Mouse (Mus musculus): Measurements from ENCODE around the gene Rint1. TPM values are rescaled to one million over a fixed set of nuclear protein-coding genes. Genes with fewer than 3 reads are reported as not detected.

Gene Rint1
- total and polyA plus RNA-seq, 2 experiments from 2014 or later = 18.7 to 33.3 TPM

GRCm38 (mm10) chr5:23764557-23764956 is 23.0 kb upstream of the Rint1 start:
- peaks cover 34% of the 10 kb centered on the region for H3K36me3 ChIP-seq (ENCODE audit: insufficient read depth)
- H3K4me3 ChIP-seq (ENCODE audit: low read depth, low read length) = no peak overlapping the region
- H3K4me2 ChIP-seq (ENCODE audit: low read depth) = no peak overlapping the region
- ATAC-seq (no peak), DNase-seq (no peak)
- H3K27ac ChIP-seq (ENCODE audit: low read depth, low read length) = no peak overlapping the region
- H3K4me1 ChIP-seq (ENCODE audit: insufficient read depth) = no peaks in the 10 kb centered on the region
- TF ChIP-seq CTCF (IDR thresholded peaks at IDR 0.05; ENCODE audit: low read depth) = no peak
- no peak overlapping the region for H3K9ac ChIP-seq
- no peaks in the 10 kb centered on the region for H3K27me3 ChIP-seq (ENCODE audit: insufficient read depth, low read length)
- 92% methylated on average over 5 of the region's 5 CpGs for WGBS
- H3K9me3 ChIP-seq (ENCODE audit: low read length) = no peaks in the 10 kb centered on the region

- no peak for DNase-seq
- WGBS = 58% methylated on average over 8 of the region's 8 CpGs
- ATAC-seq = no peak
- TF ChIP-seq CTCF (IDR thresholded peaks at IDR 0.05; ENCODE audit: low read depth) = no peak
- no peak overlapping the region for H3K27ac ChIP-seq (ENCODE audit: low read depth, low read length)
- no peak overlapping the region for H3K9ac ChIP-seq
- H3K9me3 ChIP-seq (ENCODE audit: low read length) = no peaks in the 10 kb centered on the region
- no peak overlapping the region for H3K4me3 ChIP-seq (ENCODE audit: low read depth, low read length)
- H3K4me1 ChIP-seq (ENCODE audit: insufficient read depth) = no peaks in the 10 kb centered on the region
- no peak overlapping the region for H3K4me2 ChIP-seq (ENCODE audit: low read depth)
- peaks cover 41% of the 10 kb centered on the region for H3K36me3 ChIP-seq (ENCODE audit: insufficient read depth)
- no peaks in the 10 kb centered on the region for H3K27me3 ChIP-seq (ENCODE audit: insufficient read depth, low read length)
Measured at GRCm38 (mm10) chr5:23771105-23771504, 16.4 kb upstream of the Rint1 start.

- Histone ChIP-seq H3K36me3 (ENCODE audit: insufficient read depth) (peaks cover 25% of the 10 kb centered on the region), H3K4me2 (ENCODE audit: low read depth) (no peak overlapping the region), H3K4me3 (ENCODE audit: low read depth, low read length) (no peak overlapping the region), H3K27me3 (ENCODE audit: insufficient read depth, low read length) (no peaks in the 10 kb centered on the region), H3K9me3 (ENCODE audit: low read length) (no peaks in the 10 kb centered on the region), H3K27ac (ENCODE audit: low read depth, low read length) (no peak overlapping the region), H3K9ac (no peak overlapping the region), H3K4me1 (ENCODE audit: insufficient read depth) (no peaks in the 10 kb centered on the region)
- no peak for TF ChIP-seq CTCF (IDR thresholded peaks at IDR 0.05; ENCODE audit: low read depth)
- ATAC-seq = no peak
- DNase-seq = no peak
- WGBS = 89% methylated on average over 6 of the region's 6 CpGs
Measured at GRCm38 (mm10) chr5:23774186-23774585, 13.3 kb upstream of the Rint1 start.

- no peak for TF ChIP-seq CTCF (IDR thresholded peaks at IDR 0.05; ENCODE audit: low read depth)
- Histone ChIP-seq H3K4me2 (ENCODE audit: low read depth) (no peak overlapping the region), H3K27ac (ENCODE audit: low read depth, low read length) (no peak overlapping the region), H3K9me3 (ENCODE audit: low read length) (no peaks in the 10 kb centered on the region), H3K9ac (no peak overlapping the region), H3K27me3 (ENCODE audit: insufficient read depth, low read length) (no peaks in the 10 kb centered on the region), H3K4me3 (ENCODE audit: low read depth, low read length) (no peak overlapping the region), H3K4me1 (ENCODE audit: insufficient read depth) (no peaks in the 10 kb centered on the region), H3K36me3 (ENCODE audit: insufficient read depth) (peaks cover 9% of the 10 kb centered on the region; the same call in 1 of the 2 replicates)
- 88% methylated on average over 4 of the region's 4 CpGs for WGBS
- ATAC-seq (no peak), DNase-seq (no peak)
Measured at GRCm38 (mm10) chr5:23780516-23780915, 7.0 kb upstream of the Rint1 start.

GRCm38 (mm10) chr5:23781172-23781571 is 6.3 kb upstream of the Rint1 start:
- no peak overlapping the region for H3K4me2 ChIP-seq (ENCODE audit: low read depth)
- peaks cover 5% of the 10 kb centered on the region; the same call in 1 of the 2 replicates for H3K36me3 ChIP-seq (ENCODE audit: insufficient read depth)
- no peaks in the 10 kb centered on the region for H3K27me3 ChIP-seq (ENCODE audit: insufficient read depth, low read length)
- H3K4me1 ChIP-seq (ENCODE audit: insufficient read depth) = no peaks in the 10 kb centered on the region
- H3K9me3 ChIP-seq (ENCODE audit: low read length) = no peaks in the 10 kb centered on the region
- no peak overlapping the region for H3K4me3 ChIP-seq (ENCODE audit: low read depth, low read length)
- H3K9ac ChIP-seq = no peak overlapping the region
- TF ChIP-seq CTCF (IDR thresholded peaks at IDR 0.05; ENCODE audit: low read depth) = no peak
- no peak for ATAC-seq
- no peak for DNase-seq
- 88% methylated on average over 4 of the region's 4 CpGs for WGBS
- no peak overlapping the region for H3K27ac ChIP-seq (ENCODE audit: low read depth, low read length)

- H3K36me3 ChIP-seq (ENCODE audit: insufficient read depth) = 0 out of 2 replicates have a peak, but pooled peaks cover 4% of the 10 kb centered on the region
- H3K4me3 ChIP-seq (ENCODE audit: low read depth, low read length) = peak overlapping the region; percentile 92
- peak overlapping the region; percentile 67 for H3K4me2 ChIP-seq (ENCODE audit: low read depth)
- no peak for TF ChIP-seq CTCF (IDR thresholded peaks at IDR 0.05; ENCODE audit: low read depth)
- no peak overlapping the region; the same call in 1 of the 2 replicates for H3K27ac ChIP-seq (ENCODE audit: low read depth, low read length)
- H3K27me3 ChIP-seq (ENCODE audit: insufficient read depth, low read length) = no peaks in the 10 kb centered on the region
- DNase-seq (peak; percentile 3), ATAC-seq (no peak)
- 42% methylated on average over 8 of the region's 8 CpGs for WGBS
- H3K4me1 ChIP-seq (ENCODE audit: insufficient read depth) = no peaks in the 10 kb centered on the region
- H3K9ac ChIP-seq = peak overlapping the region; percentile 81; the same call in 1 of the 2 replicates
- H3K9me3 ChIP-seq (ENCODE audit: low read length) = no peaks in the 10 kb centered on the region
Measured at GRCm38 (mm10) chr5:23782051-23782810, 5.3 kb upstream of the Rint1 start.
